Mouse (Mus musculus) forebrain, postnatal 0 days (tissue): Measurements from ENCODE around the gene Rtn1. TPM values are rescaled to one million over a fixed set of nuclear protein-coding genes. Genes with fewer than 3 reads are reported as not detected.

Experiments
- ATAC-seq: fragments of 200-750 bp; cut with Nextera tagmentation; 2 replicates; pipeline ENCODE4 v1.8.0; 2017; ENCODE audit warnings: mild to moderate bottlenecking, moderate library complexity
- DNase-seq: peaks from one replicate; pipeline ENCODE4 v3.0.0-alpha.2; 2015
- H3K27ac ChIP-seq: fragments of 300-500 bp; sonication (generic); 2 replicates; pipeline ENCODE4 v1.5.1; 2014; ENCODE audit warnings: low read depth, mild to moderate bottlenecking, antibody characterized with exemption, low read length, moderate library complexity, mixed read lengths
- H3K27me3 ChIP-seq: fragments of 300-500 bp; sonication (generic); 2 replicates; pipeline ENCODE4 v1.6.1; 2014; ENCODE audit warnings: mild to moderate bottlenecking, low read length, mixed read lengths; ENCODE audit not compliant: insufficient read depth
- H3K36me3 ChIP-seq: fragments of 300-500 bp; sonication (generic); 2 replicates; pipeline ENCODE4 v1.6.1; 2014; ENCODE audit warnings: mild to moderate bottlenecking, moderate library complexity; ENCODE audit not compliant: insufficient read depth
- H3K4me1 ChIP-seq: fragments of 300-500 bp; sonication (generic); 2 replicates; pipeline ENCODE4 v1.6.1; 2014; ENCODE audit warnings: antibody characterized with exemption; ENCODE audit not compliant: insufficient read depth
- H3K4me2 ChIP-seq: fragments of 300-500 bp; sonication (generic); 2 replicates; pipeline ENCODE4 v1.6.1; 2014; ENCODE audit warnings: low read depth, mild to moderate bottlenecking, moderate library complexity
- H3K4me3 ChIP-seq: fragments of 300-500 bp; sonication (generic); 2 replicates; pipeline ENCODE4 v1.5.1; 2014; ENCODE audit warnings: low read depth, low read length, mixed read lengths
- H3K9ac ChIP-seq: fragments of 300-500 bp; sonication (generic); 2 replicates; pipeline ENCODE4 v1.6.1; 2014; ENCODE audit warnings: mild to moderate bottlenecking
- H3K9me3 ChIP-seq: fragments of 300-500 bp; sonication (generic); 2 replicates; pipeline ENCODE4 v1.6.1; 2016; ENCODE audit warnings: low read length
- CTCF ChIP-seq: sonication (generic); IDR thresholded peaks from 2 replicates; pipeline ENCODE4 v1.5.1; 2016; ENCODE audit warnings: antibody characterized with exemption, control low read depth, low read depth
- WGBS: fragments of 180-500 bp; shearing (Covaris S2); extraction: QIAGEN DNeasy Blood & Tissue Kit; methylation state at CpG from one replicate; pipeline ENCODE4 v1.1.7; 2014; 5-methylcytosine and 5-hydroxymethylcytosine counted together
- polyA plus RNA-seq: library from polyadenylated mRNA; unstranded; fragments of >200 nt; fragmentation: Nextera tagmentation; extraction: Ambion mirVana; gene quantifications from 2 replicates; pipeline ENCODE4 v1.2.1, GENCODE M21; 2015
- total RNA-seq: library from RNA; depleted of rRNA; stranded (reverse); fragments of >200 nt; gene quantifications from 2 replicates; pipeline ENCODE4 v1.2.3, GENCODE M21; 2014

Gene Rtn1
- total and polyA plus RNA-seq, 2 experiments from 2014 or later: 1,411 to 3,605 TPM

DNA sequence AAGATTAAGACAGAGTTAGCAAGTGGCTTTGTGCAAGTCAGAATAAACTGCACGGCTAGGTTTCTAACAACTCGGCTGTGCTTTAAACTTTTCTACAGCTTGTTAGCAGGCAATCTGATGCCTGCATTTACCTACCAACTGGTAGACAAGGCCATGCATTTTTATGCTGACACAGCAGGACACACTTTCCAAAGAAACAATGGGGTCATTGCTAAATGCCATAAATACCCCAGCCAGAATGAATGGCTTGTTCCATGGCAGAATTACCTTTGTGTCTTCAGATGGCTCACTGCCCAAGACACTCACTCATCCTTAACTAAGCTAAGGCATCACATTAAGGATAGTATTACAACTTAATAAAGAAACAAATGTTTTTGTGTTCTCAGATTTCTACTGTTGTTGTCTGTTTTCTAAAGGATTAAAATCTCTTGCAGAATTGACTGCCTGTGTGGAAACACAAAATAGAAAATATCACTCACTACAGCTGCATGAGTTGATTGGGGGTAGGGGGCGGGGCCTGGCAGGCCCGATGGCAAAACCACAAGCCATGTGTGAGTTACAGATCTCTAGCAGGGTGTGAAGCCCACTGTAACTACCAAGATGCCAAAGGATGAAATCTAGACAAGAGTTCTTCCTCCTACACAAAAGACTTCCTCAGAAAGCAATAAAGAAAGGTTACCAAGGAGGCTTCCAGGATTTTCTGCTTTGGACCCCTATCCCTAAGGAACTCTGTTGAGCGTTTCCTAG is 129.6 kb downstream of the Rtn1 start:
- 64% methylated on average over 5 of the region's 5 CpGs for WGBS
- H3K36me3 ChIP-seq: no peaks in the 10 kb centered on the region
- no peak for TF ChIP-seq CTCF
- H3K27ac ChIP-seq: no peak overlapping the region
- no peaks in the 10 kb centered on the region for H3K4me1 ChIP-seq
- ATAC-seq (no peak), DNase-seq (no peak)
- H3K9me3 ChIP-seq: no peaks in the 10 kb centered on the region
- no peak overlapping the region for H3K9ac ChIP-seq
- no peak overlapping the region for H3K4me3 ChIP-seq
- H3K4me2 ChIP-seq: no peak overlapping the region
- no peaks in the 10 kb centered on the region for H3K27me3 ChIP-seq

DNA sequence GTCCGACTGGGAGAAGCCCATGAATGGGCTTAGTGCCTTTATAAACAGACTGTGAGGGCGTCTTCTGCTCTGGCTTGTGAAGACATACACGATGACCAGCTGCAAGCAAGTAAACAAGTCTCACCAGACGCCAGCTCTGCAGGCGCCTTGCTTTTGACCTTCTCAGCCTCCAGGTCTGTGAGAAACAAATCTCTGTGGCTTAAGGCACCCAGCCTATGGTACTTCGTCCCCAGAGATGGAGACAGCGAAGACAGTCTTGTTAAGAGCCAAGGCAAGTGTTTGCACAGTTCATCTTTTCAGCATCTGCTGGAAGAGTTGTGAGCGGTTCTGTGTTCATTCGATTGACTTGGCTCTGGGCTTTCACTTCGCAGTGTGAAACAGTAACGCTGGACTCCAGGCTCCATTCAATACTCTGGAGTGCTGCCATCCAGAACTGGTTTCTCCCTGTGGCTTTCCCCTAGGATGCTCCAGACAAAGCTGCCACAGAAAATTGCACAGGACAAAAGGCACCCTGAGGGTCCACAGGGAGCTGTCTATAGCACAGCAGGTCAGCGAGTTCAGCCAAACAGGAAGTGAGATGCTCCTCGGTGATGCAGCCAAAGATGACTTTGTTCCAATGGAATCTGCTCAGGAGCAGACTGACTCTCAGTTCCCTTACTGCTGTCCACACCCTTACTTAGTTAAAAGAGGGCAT is 135.0 kb downstream of the Rtn1 start:
- no peak overlapping the region for H3K4me3 ChIP-seq
- no peaks in the 10 kb centered on the region for H3K9me3 ChIP-seq
- no peaks in the 10 kb centered on the region for H3K36me3 ChIP-seq
- H3K4me2 ChIP-seq: no peak overlapping the region
- no peak overlapping the region for H3K9ac ChIP-seq
- no peaks in the 10 kb centered on the region for H3K4me1 ChIP-seq
- no peak for TF ChIP-seq CTCF
- 48% methylated on average over 13 of the region's 13 CpGs for WGBS
- ATAC-seq (peak; percentile 72), DNase-seq (peak; percentile 36)
- no peaks in the 10 kb centered on the region for H3K27me3 ChIP-seq
- 0 out of 2 replicates have a peak overlapping the region, but pooled peaks have one; percentile 47 for H3K27ac ChIP-seq

DNA sequence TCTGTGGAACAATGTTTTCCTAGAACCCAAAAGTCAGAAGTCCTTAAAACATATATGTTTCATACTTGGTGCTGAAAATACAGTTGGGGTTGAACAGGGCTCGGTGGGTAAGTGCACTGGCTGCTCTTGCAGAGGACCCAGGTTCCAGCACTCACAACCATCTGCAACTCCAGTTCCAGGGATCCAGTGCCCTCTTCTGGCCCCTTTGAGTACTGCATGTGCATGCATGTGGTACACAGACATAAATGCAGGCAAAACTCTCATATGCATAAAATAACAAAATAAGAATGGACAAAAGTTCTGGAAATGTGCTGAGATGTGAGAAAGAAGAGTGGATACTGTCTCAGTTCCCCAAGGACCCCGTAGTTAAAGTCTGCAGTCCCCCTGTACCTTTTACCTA is 141.2 kb downstream of the Rtn1 start:
- 93% methylated on average over 2 of the region's 2 CpGs for WGBS
- TF ChIP-seq CTCF: peak; percentile 54
- H3K4me2 ChIP-seq: no peak overlapping the region
- peaks cover 15% of the 10 kb centered on the region for H3K4me1 ChIP-seq
- no peaks in the 10 kb centered on the region for H3K9me3 ChIP-seq
- no peak overlapping the region for H3K27ac ChIP-seq
- H3K4me3 ChIP-seq: no peak overlapping the region
- no peak for ATAC-seq
- H3K9ac ChIP-seq: no peak overlapping the region
- H3K36me3 ChIP-seq: no peaks in the 10 kb centered on the region
- no peak for DNase-seq
- H3K27me3 ChIP-seq: no peaks in the 10 kb centered on the region

DNA sequence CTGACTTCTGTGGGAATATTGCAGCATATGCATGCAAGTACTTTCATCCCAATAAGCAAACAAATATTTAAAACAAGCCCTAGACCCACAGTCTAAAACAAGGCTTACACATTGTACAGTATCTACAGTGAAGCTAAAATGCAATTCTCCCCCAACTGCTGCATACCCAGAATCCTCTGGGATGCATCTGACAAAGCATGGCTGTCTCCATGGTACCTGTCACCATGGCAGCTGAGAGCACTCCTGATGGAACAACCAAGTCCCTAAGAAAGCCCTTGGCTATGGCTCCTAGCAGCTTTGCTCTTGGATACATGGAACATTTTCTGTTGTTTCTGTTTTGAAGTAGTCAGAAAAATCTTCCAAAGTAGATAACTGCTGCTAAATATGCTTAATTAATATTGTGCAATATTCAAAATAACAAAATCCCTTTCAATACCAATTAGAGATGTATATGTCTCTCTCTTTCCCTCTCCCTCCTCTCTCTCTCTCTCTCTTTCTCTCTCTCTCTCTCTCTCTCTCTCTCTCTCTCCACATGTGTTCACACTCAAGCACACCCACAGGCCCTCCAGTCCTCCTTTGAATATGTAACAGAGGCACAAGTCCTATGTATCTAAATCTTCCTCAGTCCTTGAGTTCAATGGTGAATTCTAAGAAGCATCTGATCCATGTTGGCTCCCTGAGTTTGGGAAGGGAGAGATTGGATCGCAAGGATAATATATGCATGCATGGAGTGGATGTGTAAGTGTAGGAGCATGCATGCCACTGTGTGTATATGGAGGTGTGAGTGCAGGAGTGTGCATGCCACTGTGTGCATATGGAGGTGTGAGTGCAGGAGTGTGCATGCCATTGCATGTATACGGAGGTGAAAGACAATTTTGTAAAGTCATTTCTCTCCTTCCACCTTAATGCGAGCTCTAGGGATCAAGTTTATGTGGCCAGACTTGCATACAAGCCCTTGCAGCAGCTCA is 143.3 kb downstream of the Rtn1 start:
- Histone ChIP-seq H3K4me3 (no peak overlapping the region), H3K4me1 (peaks cover 15% of the 10 kb centered on the region), H3K27ac (peak overlapping the region; percentile 83), H3K9me3 (no peaks in the 10 kb centered on the region), H3K4me2 (no peak overlapping the region), H3K9ac (no peak overlapping the region; the same call in 1 of the 2 replicates), H3K27me3 (no peaks in the 10 kb centered on the region), H3K36me3 (no peaks in the 10 kb centered on the region)
- 81% methylated on average over 3 of the region's 3 CpGs for WGBS
- DNase-seq (peak; percentile 91), ATAC-seq (peak; percentile 99)
- TF ChIP-seq CTCF: no peak

DNA sequence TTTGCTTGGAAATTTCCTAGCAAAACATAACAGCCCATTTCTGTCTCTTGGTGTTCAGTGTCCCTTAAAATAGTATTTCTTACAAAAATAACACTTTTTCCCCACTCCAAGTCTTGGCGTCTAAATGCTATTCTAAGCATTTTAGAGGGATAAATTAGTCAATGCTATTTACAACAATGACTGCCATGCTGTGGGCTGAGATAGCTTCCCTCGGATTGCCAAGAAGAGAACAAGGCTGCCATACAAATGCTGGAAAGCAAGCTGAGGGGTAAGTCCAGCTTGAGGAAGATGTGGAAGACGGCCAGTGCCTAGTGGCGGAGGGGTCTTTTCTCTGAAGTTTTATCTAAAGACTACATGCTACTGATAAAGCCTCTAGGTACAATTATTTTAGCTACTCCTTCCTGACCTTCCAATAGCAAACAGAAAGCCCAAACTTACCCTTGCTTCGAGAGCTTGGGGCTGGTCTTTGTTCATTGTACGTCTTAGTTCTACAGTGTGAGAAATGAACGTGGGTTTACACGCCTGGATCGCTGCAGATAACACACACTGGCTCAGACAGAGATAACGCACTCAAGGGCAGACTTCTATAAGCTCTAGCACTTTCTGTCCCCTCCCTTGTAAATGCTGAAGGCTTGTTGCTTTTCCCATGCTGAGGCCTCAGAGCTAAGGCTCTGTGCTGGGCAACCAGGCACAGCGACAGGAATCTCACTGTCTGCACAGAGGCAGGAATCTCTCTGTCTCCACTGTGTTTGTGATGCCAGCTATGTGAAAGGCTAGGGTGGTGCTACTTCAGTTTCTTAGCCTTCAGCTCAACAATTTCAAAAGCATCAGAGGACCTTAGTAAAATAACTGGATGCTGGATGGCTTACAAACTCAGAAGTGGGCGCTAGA is 145.4 kb downstream of the Rtn1 start:
- H3K36me3 ChIP-seq: no peaks in the 10 kb centered on the region
- no peak overlapping the region for H3K4me2 ChIP-seq
- no peaks in the 10 kb centered on the region for H3K27me3 ChIP-seq
- peak; percentile 32; the same call in 1 of the 2 replicates for ATAC-seq
- WGBS: 43% methylated on average over 12 of the region's 12 CpGs
- DNase-seq: peak; percentile 59
- H3K4me1 ChIP-seq: peaks cover 15% of the 10 kb centered on the region
- TF ChIP-seq CTCF: no peak
- H3K9ac ChIP-seq: no peak overlapping the region
- no peak overlapping the region for H3K4me3 ChIP-seq
- H3K9me3 ChIP-seq: no peaks in the 10 kb centered on the region
- H3K27ac ChIP-seq: peak overlapping the region; percentile 63

DNA sequence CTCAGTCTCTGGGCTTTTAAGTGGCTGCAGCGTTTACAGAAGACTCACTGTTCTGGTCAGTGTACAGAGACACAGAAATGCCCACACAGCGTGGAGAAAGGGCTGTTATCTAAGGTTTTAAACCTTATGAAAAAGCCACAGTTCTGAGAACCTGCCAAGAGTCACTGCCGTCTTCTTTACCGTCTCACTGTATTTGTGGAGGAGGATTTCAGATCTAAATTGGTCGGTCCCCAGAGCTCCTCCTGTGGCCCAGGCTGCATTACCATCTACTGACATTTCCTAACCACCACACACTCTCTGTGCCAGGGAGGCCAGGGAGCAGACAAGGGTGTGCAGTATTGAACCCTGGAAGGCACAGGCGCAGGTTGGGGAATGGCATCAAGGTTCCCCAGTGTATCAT is 151.9 kb downstream of the Rtn1 start:
- DNase-seq (no peak), ATAC-seq (no peak)
- no peak overlapping the region for H3K4me2 ChIP-seq
- no peaks in the 10 kb centered on the region for H3K4me1 ChIP-seq
- WGBS: 73% methylated on average over 6 of the region's 6 CpGs
- H3K27ac ChIP-seq: no peak overlapping the region
- no peaks in the 10 kb centered on the region for H3K9me3 ChIP-seq
- no peak for TF ChIP-seq CTCF
- H3K36me3 ChIP-seq: no peaks in the 10 kb centered on the region
- H3K4me3 ChIP-seq: no peak overlapping the region
- no peaks in the 10 kb centered on the region for H3K27me3 ChIP-seq
- no peak overlapping the region for H3K9ac ChIP-seq
